Mouse (Mus musculus) urinary bladder, postnatal 4 days (tissue): ENCODE results near the gene 2310011J03Rik.
A peak's percentile ranks its signal among the peaks of the same experiment; 100 is the strongest.

Source experiments
- DNase-seq, 2 experiments: peaks; one replicate each; pipeline ENCODE4 v3.0.0; 2021 to 2022; ENCODE audit warnings: low spot score in 2 of 2

Gene 2310011J03Rik

GRCm38 (mm10) chr10:80341491-80342304 lies 21.4 kb upstream of the 2310011J03Rik start:
- DNase-seq: no peak

GRCm38 (mm10) chr10:80341026-80341425 lies 20.7 kb upstream of the 2310011J03Rik start:
- DNase-seq: no peak

GRCm38 (mm10) chr10:80339941-80340750 lies 19.8 kb upstream of the 2310011J03Rik start:
- DNase-seq: peak; percentile 72 to 89

- DNase-seq: no peak
Measured at GRCm38 (mm10) chr10:80336263-80336662, 15.9 kb upstream of the 2310011J03Rik start.

GRCm38 (mm10) chr10:80332525-80332989 lies 12.2 kb upstream of the 2310011J03Rik start:
- DNase-seq: no peak

- DNase-seq: no peak
Measured at GRCm38 (mm10) chr10:80331636-80332524, 11.5 kb upstream of the 2310011J03Rik start.

GRCm38 (mm10) chr10:80330888-80331287 lies 10.6 kb upstream of the 2310011J03Rik start:
- DNase-seq: no peak

GRCm38 (mm10) chr10:80330084-80330483 lies 9.7 kb upstream of the 2310011J03Rik start:
- no peak for DNase-seq

- peak; percentile 97 to 98 for DNase-seq
Measured at GRCm38 (mm10) chr10:80329273-80330081, 9.1 kb upstream of the 2310011J03Rik start, which contains the start of the genes Pcsk4 and Reep6. Gene Pcsk4 (minus strand): TSS chr10:80329498. Gene Reep6 (plus strand): TSS chr10:80329953.

- no peak for DNase-seq
Measured at GRCm38 (mm10) chr10:80325045-80325444, 4.7 kb upstream of the 2310011J03Rik start.

- no peak for DNase-seq
Measured at GRCm38 (mm10) chr10:80324120-80325037, 4.0 kb upstream of the 2310011J03Rik start.

GRCm38 (mm10) chr10:80323261-80324119 lies 3.2 kb upstream of the 2310011J03Rik start:
- DNase-seq: peak; percentile 67 to 79

- no peak for DNase-seq
Measured at GRCm38 (mm10) chr10:80322811-80323211, 2.5 kb upstream of the 2310011J03Rik start.

GRCm38 (mm10) chr10:80321670-80322581 lies 1.6 kb upstream of the 2310011J03Rik start:
- no peak for DNase-seq

- no peak for DNase-seq
Measured at GRCm38 (mm10) chr10:80321014-80321669, 805 bp upstream of the 2310011J03Rik start.

GRCm38 (mm10) chr10:80317011-80317410 lies 3.3 kb downstream of the 2310011J03Rik start:
- no peak for DNase-seq

- DNase-seq: no peak
Measured at GRCm38 (mm10) chr10:80316359-80316781, 4.0 kb downstream of the 2310011J03Rik start.
